Mouse (Mus musculus): ENCODE data around the gene Itga9. TPM values are rescaled to one million over a fixed set of nuclear protein-coding genes. Genes with fewer than 3 reads are reported as not detected.

The Itga9 gene
- polyA plus RNA-seq, 1 experiment from 2014 or later, result 10.3 TPM

DNA sequence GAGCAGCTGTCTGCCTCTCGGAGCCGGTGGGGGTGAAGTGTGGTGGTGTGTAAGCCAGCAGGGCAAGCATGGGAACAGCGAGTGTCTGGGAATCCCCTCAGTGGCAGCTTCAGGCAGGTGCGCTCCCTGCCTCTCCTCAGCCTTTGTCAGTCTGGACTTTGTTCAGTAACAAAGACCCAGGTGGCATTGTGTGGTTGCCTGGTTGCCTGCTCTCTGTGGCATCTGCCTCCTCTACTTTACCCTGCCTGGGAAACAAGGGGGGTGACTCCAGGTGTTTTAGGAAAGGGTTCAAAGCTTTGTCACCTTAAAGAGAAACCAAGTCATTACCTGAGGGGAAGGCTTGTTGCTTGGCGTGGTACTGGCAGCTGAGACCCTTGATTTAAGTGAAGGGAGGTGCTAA, 108.0 kb downstream of the Itga9 start:
- H3K4me3 ChIP-seq (ENCODE audit: low read depth, low read length), result no peak overlapping the region
- H3K36me3 ChIP-seq (replicated peaks; ENCODE audit: control insufficient read depth, insufficient read depth, low read depth, low read length), result no peaks in the 10 kb centered on the region; the same call in 1 of the 2 replicates
- ATAC-seq (replicated peaks; ENCODE audit: insufficient number of reproducible peaks, low FRiP score, low TSS enrichment, low read depth) (no peak), DNase-seq (ENCODE audit: low spot score) (no peak)
- no peak overlapping the region for H3K27ac ChIP-seq (replicated peaks; ENCODE audit: low read depth, low read length)
- no peaks in the 10 kb centered on the region for H3K4me1 ChIP-seq (ENCODE audit: control insufficient read depth, insufficient read depth, low read length)
- no peaks in the 10 kb centered on the region for H3K27me3 ChIP-seq (ENCODE audit: control insufficient read depth, insufficient read depth, low read length)
- no peak overlapping the region for H3K4me2 ChIP-seq (ENCODE audit: low read depth, low read length)
- no peaks in the 10 kb centered on the region for H3K9me3 ChIP-seq (replicated peaks; ENCODE audit: control insufficient read depth, low read length)
- WGBS, result 83% methylated on average over 5 of the region's 5 CpGs
- H3K9ac ChIP-seq (replicated peaks; ENCODE audit: low read length), result no peak overlapping the region

DNA sequence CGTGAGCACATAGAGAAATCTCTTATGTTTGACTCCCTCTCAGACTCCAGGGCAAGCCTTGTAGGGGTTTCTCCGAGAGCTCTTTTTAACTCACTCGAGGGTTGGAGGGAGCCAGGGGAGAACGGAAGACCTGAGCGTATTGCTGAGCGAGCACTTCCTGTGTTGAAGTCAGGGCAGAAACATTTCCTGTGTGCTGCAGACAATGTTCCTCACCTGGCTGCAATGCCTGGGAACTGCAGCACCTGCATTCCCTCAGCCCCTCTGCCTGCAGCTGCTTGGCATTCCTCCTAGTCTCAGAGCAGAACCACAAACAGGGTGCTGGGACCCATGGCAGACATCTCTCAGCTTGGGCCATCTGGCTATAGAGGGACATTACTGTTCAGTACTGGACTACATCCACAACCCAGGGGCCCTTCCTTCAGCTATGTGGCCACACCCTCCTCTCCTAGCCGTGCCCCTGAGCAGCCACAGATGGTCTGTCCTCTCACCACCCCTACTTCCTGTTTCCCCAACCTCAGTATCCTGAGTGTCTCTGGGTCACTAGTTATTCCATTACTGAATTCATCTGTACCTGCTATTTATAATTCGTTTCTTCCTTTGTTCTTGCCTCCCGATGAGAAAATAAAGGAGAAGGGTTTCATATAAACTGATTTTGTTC, 109.6 kb downstream of the Itga9 start:
- 90% methylated on average over 9 of the region's 9 CpGs for WGBS
- Histone ChIP-seq H3K27me3 (ENCODE audit: control insufficient read depth, insufficient read depth, low read length) (no peaks in the 10 kb centered on the region), H3K9ac (replicated peaks; ENCODE audit: low read length) (no peak overlapping the region), H3K4me1 (ENCODE audit: control insufficient read depth, insufficient read depth, low read length) (no peaks in the 10 kb centered on the region), H3K27ac (replicated peaks; ENCODE audit: low read depth, low read length) (no peak overlapping the region), H3K4me3 (ENCODE audit: low read depth, low read length) (no peak overlapping the region), H3K36me3 (replicated peaks; ENCODE audit: control insufficient read depth, insufficient read depth, low read depth, low read length) (no peaks in the 10 kb centered on the region; the same call in 1 of the 2 replicates), H3K4me2 (ENCODE audit: low read depth, low read length) (no peak overlapping the region), H3K9me3 (replicated peaks; ENCODE audit: control insufficient read depth, low read length) (no peaks in the 10 kb centered on the region)
- DNase-seq (ENCODE audit: low spot score) (no peak), ATAC-seq (replicated peaks; ENCODE audit: insufficient number of reproducible peaks, low FRiP score, low TSS enrichment, low read depth) (no peak)

DNA sequence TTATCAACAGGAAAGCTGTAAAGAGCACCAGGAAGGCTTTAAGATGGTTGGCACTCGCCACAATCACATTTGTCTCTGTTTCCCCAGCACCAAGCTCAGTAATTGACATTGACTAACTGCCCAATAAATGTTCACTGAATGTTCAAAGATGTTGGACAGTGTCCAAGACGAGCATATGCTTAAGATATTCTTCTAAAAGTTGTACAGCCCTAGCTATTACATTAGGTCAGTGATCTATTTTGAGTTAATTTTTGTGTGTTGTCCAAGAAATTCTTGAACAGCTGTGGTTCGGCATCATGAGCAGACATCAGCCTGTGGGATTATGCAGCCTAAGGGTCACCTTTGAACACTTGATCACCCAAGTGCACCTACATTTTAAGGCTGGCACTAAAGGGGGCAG, 110.9 kb downstream of the Itga9 start:
- ATAC-seq (replicated peaks; ENCODE audit: insufficient number of reproducible peaks, low FRiP score, low TSS enrichment, low read depth), result no peak
- H3K4me2 ChIP-seq (ENCODE audit: low read depth, low read length), result no peak overlapping the region
- no peaks in the 10 kb centered on the region for H3K9me3 ChIP-seq (replicated peaks; ENCODE audit: control insufficient read depth, low read length)
- H3K4me1 ChIP-seq (ENCODE audit: control insufficient read depth, insufficient read depth, low read length), result no peaks in the 10 kb centered on the region
- H3K27me3 ChIP-seq (ENCODE audit: control insufficient read depth, insufficient read depth, low read length), result no peaks in the 10 kb centered on the region
- no peak for DNase-seq (ENCODE audit: low spot score)
- no peak overlapping the region for H3K4me3 ChIP-seq (ENCODE audit: low read depth, low read length)
- 78% methylated on average over 3 of the region's 3 CpGs for WGBS
- H3K36me3 ChIP-seq (replicated peaks; ENCODE audit: control insufficient read depth, insufficient read depth, low read depth, low read length), result no peaks in the 10 kb centered on the region; the same call in 1 of the 2 replicates
- H3K27ac ChIP-seq (replicated peaks; ENCODE audit: low read depth, low read length), result no peak overlapping the region
- no peak overlapping the region for H3K9ac ChIP-seq (replicated peaks; ENCODE audit: low read length)

DNA sequence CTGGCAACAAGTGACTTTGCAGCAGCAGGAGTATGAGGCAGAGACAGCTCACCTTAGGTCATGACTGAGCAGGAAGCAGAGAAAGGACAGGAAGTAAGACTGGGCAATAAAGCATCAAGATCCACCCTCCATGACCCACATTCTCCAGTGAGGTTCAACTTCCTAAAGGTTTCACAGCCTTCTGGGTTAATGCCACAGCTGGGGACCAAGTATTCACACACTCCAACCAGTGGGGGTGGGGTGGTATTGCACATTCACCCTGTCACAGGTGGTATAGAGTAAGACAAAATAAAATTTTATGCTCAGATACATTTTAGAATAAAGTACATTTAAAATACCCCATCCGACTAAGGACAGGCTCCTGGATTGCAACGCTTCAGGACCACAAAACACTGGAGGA, 112.0 kb downstream of the Itga9 start:
- DNase-seq (ENCODE audit: low spot score), result no peak
- no peaks in the 10 kb centered on the region; the same call in 1 of the 2 replicates for H3K36me3 ChIP-seq (replicated peaks; ENCODE audit: control insufficient read depth, insufficient read depth, low read depth, low read length)
- no peaks in the 10 kb centered on the region for H3K4me1 ChIP-seq (ENCODE audit: control insufficient read depth, insufficient read depth, low read length)
- no peak overlapping the region for H3K4me2 ChIP-seq (ENCODE audit: low read depth, low read length)
- no peak overlapping the region for H3K4me3 ChIP-seq (ENCODE audit: low read depth, low read length)
- WGBS, result 91% methylated on average over 2 of the region's 2 CpGs
- no peaks in the 10 kb centered on the region for H3K27me3 ChIP-seq (ENCODE audit: control insufficient read depth, insufficient read depth, low read length)
- ATAC-seq (replicated peaks; ENCODE audit: insufficient number of reproducible peaks, low FRiP score, low TSS enrichment, low read depth), result no peak
- H3K27ac ChIP-seq (replicated peaks; ENCODE audit: low read depth, low read length), result no peak overlapping the region
- no peaks in the 10 kb centered on the region for H3K9me3 ChIP-seq (replicated peaks; ENCODE audit: control insufficient read depth, low read length)
- H3K9ac ChIP-seq (replicated peaks; ENCODE audit: low read length), result no peak overlapping the region

DNA sequence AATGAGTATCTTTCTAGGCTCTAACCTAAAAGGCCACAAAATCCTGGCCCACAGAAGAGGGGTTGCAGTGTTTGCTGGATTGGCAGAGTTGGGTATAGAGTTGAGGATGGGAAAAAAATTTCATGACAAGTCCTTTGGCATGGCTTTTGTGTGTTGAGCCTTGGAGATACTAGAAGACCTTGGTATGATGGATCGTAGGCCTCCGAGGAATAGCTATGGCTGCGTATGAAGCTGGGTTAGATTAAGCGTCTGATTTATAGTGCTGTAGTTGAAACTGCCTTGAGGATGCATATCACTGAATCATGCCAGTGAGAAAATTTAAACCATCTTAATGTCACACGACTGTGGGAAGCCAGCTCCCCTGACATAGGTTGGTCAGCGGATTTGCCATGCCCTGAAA, 114.6 kb downstream of the Itga9 start:
- H3K27ac ChIP-seq (replicated peaks; ENCODE audit: low read depth, low read length), result no peak overlapping the region
- no peaks in the 10 kb centered on the region for H3K9me3 ChIP-seq (replicated peaks; ENCODE audit: control insufficient read depth, low read length)
- no peak for DNase-seq (ENCODE audit: low spot score)
- H3K27me3 ChIP-seq (ENCODE audit: control insufficient read depth, insufficient read depth, low read length), result no peaks in the 10 kb centered on the region
- 96% methylated on average over 6 of the region's 6 CpGs for WGBS
- ATAC-seq (replicated peaks; ENCODE audit: insufficient number of reproducible peaks, low FRiP score, low TSS enrichment, low read depth), result no peak
- no peaks in the 10 kb centered on the region; the same call in 1 of the 2 replicates for H3K36me3 ChIP-seq (replicated peaks; ENCODE audit: control insufficient read depth, insufficient read depth, low read depth, low read length)
- H3K4me2 ChIP-seq (ENCODE audit: low read depth, low read length), result no peak overlapping the region
- no peak overlapping the region for H3K4me3 ChIP-seq (ENCODE audit: low read depth, low read length)
- H3K4me1 ChIP-seq (ENCODE audit: control insufficient read depth, insufficient read depth, low read length), result no peaks in the 10 kb centered on the region
- no peak overlapping the region for H3K9ac ChIP-seq (replicated peaks; ENCODE audit: low read length)

DNA sequence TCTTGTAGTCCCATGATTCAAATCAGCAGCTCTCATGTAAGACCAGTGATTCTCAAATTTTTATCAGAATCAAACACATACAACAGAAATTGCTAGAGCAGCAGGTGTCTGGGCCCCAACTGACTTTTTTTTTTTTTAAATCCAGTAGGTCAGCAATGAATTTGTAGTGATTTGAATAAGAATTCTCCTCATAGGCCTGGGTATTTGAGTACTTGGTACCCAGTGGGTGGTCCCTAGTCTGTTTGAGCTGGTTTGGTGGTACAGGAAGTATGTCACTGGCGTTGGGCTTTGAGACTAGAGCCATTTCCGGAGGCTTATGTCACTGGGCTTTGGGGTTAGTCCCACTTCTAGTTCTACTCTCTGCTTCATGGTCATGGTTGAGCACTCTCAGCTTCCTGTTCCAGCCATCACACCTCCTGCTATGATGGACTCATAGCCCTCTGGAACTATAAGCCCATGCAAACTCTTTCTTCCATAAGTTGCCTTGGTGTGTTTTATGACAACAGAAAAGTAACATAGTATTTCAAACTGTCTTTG, 116.4 kb downstream of the Itga9 start:
- no peaks in the 10 kb centered on the region for H3K27me3 ChIP-seq (ENCODE audit: control insufficient read depth, insufficient read depth, low read length)
- 95% methylated on average over 2 of the region's 2 CpGs for WGBS

DNA sequence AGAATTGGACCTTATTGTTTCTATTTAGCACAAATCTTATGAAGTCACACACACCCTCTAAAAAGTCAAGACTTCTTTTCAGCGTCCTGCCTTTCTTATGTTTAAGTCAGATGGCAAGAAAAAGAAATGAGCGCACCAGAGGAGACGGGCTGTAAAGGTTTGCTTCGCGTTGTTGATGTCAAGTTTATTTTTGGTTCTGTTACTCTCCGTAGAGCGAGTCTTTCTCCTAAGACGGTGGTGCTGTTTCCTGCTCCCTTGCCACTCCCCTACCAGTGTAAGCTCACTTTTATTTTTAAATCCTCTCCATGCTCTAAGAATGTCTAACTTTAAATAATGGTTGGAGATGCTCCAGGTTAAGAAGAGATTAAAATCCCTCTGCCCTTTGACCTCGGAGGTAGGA, 118.6 kb downstream of the Itga9 start:
- H3K4me3 ChIP-seq (ENCODE audit: low read depth, low read length), result no peak overlapping the region
- H3K4me1 ChIP-seq (ENCODE audit: control insufficient read depth, insufficient read depth, low read length), result no peaks in the 10 kb centered on the region
- H3K9ac ChIP-seq (replicated peaks; ENCODE audit: low read length), result no peak overlapping the region
- ATAC-seq (replicated peaks; ENCODE audit: insufficient number of reproducible peaks, low FRiP score, low TSS enrichment, low read depth) (no peak), DNase-seq (ENCODE audit: low spot score) (no peak)
- no peak overlapping the region for H3K27ac ChIP-seq (replicated peaks; ENCODE audit: low read depth, low read length)
- H3K36me3 ChIP-seq (replicated peaks; ENCODE audit: control insufficient read depth, insufficient read depth, low read depth, low read length), result no peaks in the 10 kb centered on the region
- H3K4me2 ChIP-seq (ENCODE audit: low read depth, low read length), result no peak overlapping the region
- H3K27me3 ChIP-seq (ENCODE audit: control insufficient read depth, insufficient read depth, low read length), result no peaks in the 10 kb centered on the region
- WGBS, result 82% methylated on average over 9 of the region's 9 CpGs
- no peaks in the 10 kb centered on the region for H3K9me3 ChIP-seq (replicated peaks; ENCODE audit: control insufficient read depth, low read length)

More for the DNA sequence above, 116.4 kb downstream of the Itga9 start:
- H3K36me3 ChIP-seq (replicated peaks; ENCODE audit: control insufficient read depth, insufficient read depth, low read depth, low read length), result no peaks in the 10 kb centered on the region
- no peak overlapping the region for H3K4me2 ChIP-seq (ENCODE audit: low read depth, low read length)
- no peaks in the 10 kb centered on the region for H3K4me1 ChIP-seq (ENCODE audit: control insufficient read depth, insufficient read depth, low read length)
- no peak overlapping the region for H3K27ac ChIP-seq (replicated peaks; ENCODE audit: low read depth, low read length)
- DNase-seq (ENCODE audit: low spot score) (no peak), ATAC-seq (replicated peaks; ENCODE audit: insufficient number of reproducible peaks, low FRiP score, low TSS enrichment, low read depth) (no peak)
- H3K9ac ChIP-seq (replicated peaks; ENCODE audit: low read length), result no peak overlapping the region
- H3K4me3 ChIP-seq (ENCODE audit: low read depth, low read length), result no peak overlapping the region
- no peaks in the 10 kb centered on the region for H3K9me3 ChIP-seq (replicated peaks; ENCODE audit: control insufficient read depth, low read length)

DNA sequence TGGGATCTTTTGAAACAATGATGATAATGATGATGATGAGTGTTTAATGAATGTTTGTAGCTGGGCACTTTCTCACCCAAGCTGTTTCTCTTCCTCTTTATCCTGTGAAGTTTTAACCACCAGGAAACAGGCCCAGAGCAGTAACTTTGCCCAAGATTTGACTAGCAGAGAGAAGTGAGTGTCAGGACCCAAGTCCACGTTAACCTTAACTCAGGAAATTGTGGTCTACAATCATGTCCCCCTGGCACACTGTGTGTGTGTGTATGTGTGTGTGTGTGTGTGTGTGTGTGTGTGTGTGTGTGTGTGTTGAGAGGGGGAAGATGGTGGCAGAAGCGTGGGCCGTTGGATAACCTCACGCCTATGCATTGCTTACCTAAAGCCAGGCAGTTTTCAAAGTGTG, 120.1 kb downstream of the Itga9 start:
- ATAC-seq (replicated peaks; ENCODE audit: insufficient number of reproducible peaks, low FRiP score, low TSS enrichment, low read depth) (no peak), DNase-seq (ENCODE audit: low spot score) (no peak)

More for the DNA sequence above, 120.1 kb downstream of the Itga9 start:
- Histone ChIP-seq H3K9me3 (replicated peaks; ENCODE audit: control insufficient read depth, low read length) (no peaks in the 10 kb centered on the region), H3K4me3 (ENCODE audit: low read depth, low read length) (no peak overlapping the region), H3K27me3 (ENCODE audit: control insufficient read depth, insufficient read depth, low read length) (no peaks in the 10 kb centered on the region), H3K36me3 (replicated peaks; ENCODE audit: control insufficient read depth, insufficient read depth, low read depth, low read length) (no peaks in the 10 kb centered on the region), H3K4me1 (ENCODE audit: control insufficient read depth, insufficient read depth, low read length) (no peaks in the 10 kb centered on the region), H3K27ac (replicated peaks; ENCODE audit: low read depth, low read length) (no peak overlapping the region), H3K9ac (replicated peaks; ENCODE audit: low read length) (no peak overlapping the region), H3K4me2 (ENCODE audit: low read depth, low read length) (no peak overlapping the region)
- 94% methylated on average over 4 of the region's 4 CpGs for WGBS
